8 mouse cellular contexts compared by ENCODE assay signal in the genomic region with DNA sequence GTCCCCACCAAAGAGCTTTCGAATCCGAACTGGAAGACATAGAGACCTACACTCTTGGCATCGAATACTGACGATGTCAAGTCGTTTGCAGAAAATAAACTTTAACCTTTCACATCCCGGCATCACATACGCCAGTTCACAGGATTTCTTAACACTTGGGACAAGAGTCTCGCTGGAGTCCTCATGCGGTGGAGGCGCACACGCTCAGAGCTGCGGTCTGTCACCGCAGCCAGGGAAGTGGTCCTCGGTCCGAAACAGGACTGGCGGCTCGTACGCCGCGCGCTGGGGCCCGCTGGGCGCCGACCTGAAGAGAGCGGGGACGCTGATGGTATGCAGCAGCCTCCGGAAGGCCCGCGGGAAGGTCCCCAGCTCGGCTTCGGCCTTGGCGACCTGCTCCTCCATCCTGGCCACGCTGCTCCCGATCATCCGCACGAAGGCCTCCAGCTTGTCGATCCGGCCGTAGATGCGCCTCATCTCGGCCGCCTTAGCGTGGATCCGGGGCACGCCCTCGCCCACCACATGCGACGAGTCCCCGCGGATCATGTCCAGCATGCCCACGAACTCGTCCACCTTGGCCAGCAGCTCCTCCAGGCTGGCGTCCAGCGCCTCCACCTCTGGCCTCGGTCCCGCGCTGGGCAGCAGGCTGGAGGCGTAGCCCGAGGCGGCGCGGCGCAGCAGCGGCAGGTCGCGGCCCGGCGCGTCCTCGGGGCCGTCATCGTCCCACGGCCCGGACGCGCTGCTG. TPM values are rescaled to one million over a fixed set of nuclear protein-coding genes. Genes with fewer than 3 reads are reported as not detected.
DNase-seq lines count a peak whose midpoint lies in the region; ATAC-seq lines count a peak whose summit lies in the region.

No protein-coding gene starts in this region.

- peak overlapping the region; percentile 96 for H3K4me2 ChIP-seq in kidney, embryonic 14.5 days (replicated peaks; ENCODE audit: low read depth, low read length)
- H3K4me2 ChIP-seq in limb, embryonic 12.5 days, result peak overlapping the region; percentile 98
- peak overlapping the region; percentile 98 for H3K4me2 ChIP-seq in neural tube, embryonic 12.5 days (replicated peaks)

- no peak for DNase-seq in kidney, postnatal 4 days
- DNase-seq in MEL-GATA-1-ER (ENCODE audit: extremely low read depth, low read depth), result peak; percentile 45
- no peak for DNase-seq in forebrain, embryonic 10.5 days (ENCODE audit: extremely low spot score, low spot score)
- DNase-seq in right cerebral cortex, adult 18-20 months, result no peak
- no peak for DNase-seq in layer of hippocampus, adult 9-10 months (ENCODE audit: low spot score)

- H3K36me3 ChIP-seq in kidney, embryonic 14.5 days (ENCODE audit: control insufficient read depth, insufficient read depth, low read length), result no peaks in the 10 kb centered on the region
- H3K36me3 ChIP-seq in forebrain, embryonic 10.5 days (replicated peaks), result peaks cover 5% of the 10 kb centered on the region; the same call in 1 of the 2 replicates
- H3K36me3 ChIP-seq in limb, embryonic 12.5 days, result peaks cover 5% of the 10 kb centered on the region; the same call in 1 of the 2 replicates
- no peaks in the 10 kb centered on the region for H3K36me3 ChIP-seq in neural tube, embryonic 12.5 days

- H3K9ac ChIP-seq in kidney, embryonic 14.5 days (ENCODE audit: low read depth, low read length), result peak overlapping the region; percentile 95
- peak overlapping the region; percentile 93 for H3K9ac ChIP-seq in limb, embryonic 12.5 days (replicated peaks)
- H3K9ac ChIP-seq in neural tube, embryonic 12.5 days, result peak overlapping the region; percentile 92

- ATAC-seq in kidney, embryonic 14.5 days (ENCODE audit: low FRiP score, low TSS enrichment), result peak; percentile 79
- 0 out of 2 replicates have a peak, but pooled peaks have one; percentile 18 for ATAC-seq in limb, embryonic 12.5 days (ENCODE audit: insufficient number of reproducible peaks, insufficient read depth, low FRiP score, low TSS enrichment, low read depth)
- ATAC-seq in neural tube, embryonic 12.5 days (ENCODE audit: low FRiP score, low read depth), result peak; percentile 59

- H3K9me3 ChIP-seq in kidney, embryonic 14.5 days (ENCODE audit: control insufficient read depth, low read length), result no peaks in the 10 kb centered on the region
- H3K9me3 ChIP-seq in forebrain, embryonic 10.5 days, result no peaks in the 10 kb centered on the region
- no peaks in the 10 kb centered on the region for H3K9me3 ChIP-seq in limb, embryonic 12.5 days
- H3K9me3 ChIP-seq in neural tube, embryonic 12.5 days, result no peaks in the 10 kb centered on the region

- no peak overlapping the region; the same call in 1 of the 2 replicates for H3K27ac ChIP-seq in kidney, embryonic 14.5 days (ENCODE audit: low read depth, low read length)
- peak overlapping the region; percentile 88 for H3K27ac ChIP-seq in forebrain, embryonic 10.5 days
- H3K27ac ChIP-seq in limb, embryonic 12.5 days, result no peak overlapping the region
- no peak overlapping the region for H3K27ac ChIP-seq in neural tube, embryonic 12.5 days

- 0 out of 2 replicates have a peak, but pooled peaks cover 8% of the 10 kb centered on the region for H3K4me1 ChIP-seq in kidney, embryonic 14.5 days (ENCODE audit: control insufficient read depth, insufficient read depth, low read length)
- peaks cover 19% of the 10 kb centered on the region for H3K4me1 ChIP-seq in forebrain, embryonic 10.5 days
- peaks cover 13% of the 10 kb centered on the region for H3K4me1 ChIP-seq in limb, embryonic 12.5 days (replicated peaks)
- H3K4me1 ChIP-seq in neural tube, embryonic 12.5 days, result peaks cover 16% of the 10 kb centered on the region

- H3K27me3 ChIP-seq in kidney, embryonic 14.5 days (ENCODE audit: control insufficient read depth, insufficient read depth, low read length), result no peaks in the 10 kb centered on the region
- no peaks in the 10 kb centered on the region for H3K27me3 ChIP-seq in forebrain, embryonic 10.5 days (ENCODE audit: poor library complexity, severe bottlenecking)
- H3K27me3 ChIP-seq in limb, embryonic 12.5 days, result no peaks in the 10 kb centered on the region
- H3K27me3 ChIP-seq in neural tube, embryonic 12.5 days (replicated peaks), result no peaks in the 10 kb centered on the region

- 2% methylated on average over 76 of the region's 76 CpGs for WGBS in kidney, embryonic 14.5 days
- 3% methylated on average over 76 of the region's 76 CpGs for WGBS in forebrain, embryonic 10.5 days
- 2% methylated on average over 76 of the region's 76 CpGs for WGBS in limb, embryonic 12.5 days
- WGBS in neural tube, embryonic 12.5 days, result 3% methylated on average over 76 of the region's 76 CpGs

- peak overlapping the region; percentile 99 for H3K4me3 ChIP-seq in kidney, embryonic 14.5 days (ENCODE audit: low read length)
- peak overlapping the region; percentile 74 for H3K4me3 ChIP-seq in forebrain, embryonic 10.5 days
- H3K4me3 ChIP-seq in limb, embryonic 12.5 days (replicated peaks), result peak overlapping the region; percentile 98
- peak overlapping the region; percentile 99 for H3K4me3 ChIP-seq in neural tube, embryonic 12.5 days

RNA-seq across cellular contexts. Expression of gene Bloc1s4, which starts 0.5 kb away (rescaled TPM):
- polyA plus RNA-seq in kidney, embryonic 14.5 days (2014; fragmentation: Nextera tagmentation; extraction: Ambion mirVana), result 26.1 and 26.7 TPM in 2 replicates
- polyA plus RNA-seq in forebrain, embryonic 10.5 days (2016; fragmentation: Nextera tagmentation; extraction: Ambion mirVana), result 19.7 and 20.6 TPM in 2 replicates
- 32.5 and 34.5 TPM in 2 replicates for polyA plus RNA-seq in limb, embryonic 12.5 days (2016; fragmentation: Nextera tagmentation; extraction: Ambion mirVana)
- polyA plus RNA-seq in neural tube, embryonic 12.5 days (2016; fragmentation: Nextera tagmentation; extraction: Ambion mirVana), result 29.9 and 32.8 TPM in 2 replicates

RNA-seq across cellular contexts. Expression of gene Mrfap1, which starts 48.6 kb away (rescaled TPM):
- 639 and 714 TPM in 2 replicates for polyA plus RNA-seq in kidney, embryonic 14.5 days (2014; fragmentation: Nextera tagmentation; extraction: Ambion mirVana)
- polyA plus RNA-seq in forebrain, embryonic 10.5 days (2016; fragmentation: Nextera tagmentation; extraction: Ambion mirVana), result 435 and 463 TPM in 2 replicates
- 685 and 692 TPM in 2 replicates for polyA plus RNA-seq in limb, embryonic 12.5 days (2016; fragmentation: Nextera tagmentation; extraction: Ambion mirVana)
- polyA plus RNA-seq in neural tube, embryonic 12.5 days (2016; fragmentation: Nextera tagmentation; extraction: Ambion mirVana), result 472 and 501 TPM in 2 replicates

RNA-seq across cellular contexts. Expression of gene D5Ertd579e, which starts 52.1 kb away (rescaled TPM):
- 17.7 and 30.7 TPM in 2 replicates for polyA plus RNA-seq in kidney, embryonic 14.5 days (2014; fragmentation: Nextera tagmentation; extraction: Ambion mirVana)
- polyA plus RNA-seq in forebrain, embryonic 10.5 days (2016; fragmentation: Nextera tagmentation; extraction: Ambion mirVana), result 27.6 and 31.3 TPM in 2 replicates
- 26.9 and 28.6 TPM in 2 replicates for polyA plus RNA-seq in limb, embryonic 12.5 days (2016; fragmentation: Nextera tagmentation; extraction: Ambion mirVana)
- polyA plus RNA-seq in neural tube, embryonic 12.5 days (2016; fragmentation: Nextera tagmentation; extraction: Ambion mirVana), result 37.3 and 38.3 TPM in 2 replicates

Comparison
In these comparisons a context has a peak if more than half of its experiments do, and no peak if none do; other contexts are left out.
1. ATAC-seq: peak in every context shown above with its lines; median percentile 79 in kidney, embryonic 14.5 days; 59 in neural tube, embryonic 12.5 days; 18 in limb, embryonic 12.5 days.